Mouse (Mus musculus) monocyte, adult 2 months (primary cell): ENCODE data around the gene Gm44503.
A peak's percentile ranks its signal among the peaks of the same experiment; 100 is the strongest.

Source experiments
- DNase-seq, 2 experiments: peaks; one replicate each; pipeline ENCODE4 v3.0.0; 2022; ENCODE audit warnings: low spot score in 2 of 2, low read depth in 1 of 2

The Gm44503 gene

DNA sequence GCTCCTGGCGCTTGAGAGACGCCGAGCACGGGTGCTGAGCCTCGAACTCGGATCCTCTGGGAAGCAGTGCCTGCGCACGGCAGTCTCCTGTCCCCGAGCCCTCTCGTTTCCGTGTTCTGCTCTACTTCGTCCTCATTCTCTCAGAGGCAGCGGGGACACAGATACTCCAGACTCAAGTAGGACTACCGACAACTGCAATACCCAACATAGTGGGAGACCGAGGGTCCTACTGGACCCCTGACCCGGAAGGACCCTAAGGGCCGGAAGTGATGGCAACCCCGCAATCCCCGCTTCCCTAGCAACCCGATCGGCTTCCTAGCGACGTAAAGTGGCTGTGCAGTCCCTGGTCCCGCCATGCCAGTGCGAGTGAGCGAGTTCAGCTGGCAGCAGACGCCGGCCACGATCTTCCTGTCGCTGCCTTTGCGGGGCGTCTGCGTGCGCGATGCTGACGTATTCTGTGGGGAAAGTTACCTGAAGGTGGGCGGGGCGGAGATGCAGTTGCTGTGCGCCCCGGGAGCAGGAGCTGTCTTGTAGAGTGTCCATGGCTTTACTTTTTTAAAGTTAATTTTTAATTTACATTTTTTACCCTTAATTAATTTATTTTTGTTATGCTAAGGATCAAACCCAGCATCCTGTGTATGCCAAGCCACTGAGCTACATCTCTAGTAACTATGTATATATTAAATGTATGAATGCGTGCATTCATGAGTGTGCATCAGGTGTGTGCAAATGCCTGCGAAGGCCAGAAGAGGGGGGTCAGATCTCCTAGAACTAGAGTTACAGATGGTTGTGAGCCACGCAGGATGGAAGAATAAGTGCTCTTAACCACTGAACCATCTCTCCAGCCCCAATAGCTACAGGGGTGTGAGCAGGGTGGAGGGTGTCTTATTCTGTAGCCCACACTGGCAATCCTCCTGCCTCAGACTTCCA is at the start of gene Gm44503, which contains the start of gene Dyx1c1:
Gene Gm44503 (plus strand): TSS at position 332 of the 930 bp plus-strand sequence.
Gene Dyx1c1 (plus strand): TSS at position 265 of the 930 bp plus-strand sequence.
- DNase-seq = peak; percentile 46 to 75

DNA sequence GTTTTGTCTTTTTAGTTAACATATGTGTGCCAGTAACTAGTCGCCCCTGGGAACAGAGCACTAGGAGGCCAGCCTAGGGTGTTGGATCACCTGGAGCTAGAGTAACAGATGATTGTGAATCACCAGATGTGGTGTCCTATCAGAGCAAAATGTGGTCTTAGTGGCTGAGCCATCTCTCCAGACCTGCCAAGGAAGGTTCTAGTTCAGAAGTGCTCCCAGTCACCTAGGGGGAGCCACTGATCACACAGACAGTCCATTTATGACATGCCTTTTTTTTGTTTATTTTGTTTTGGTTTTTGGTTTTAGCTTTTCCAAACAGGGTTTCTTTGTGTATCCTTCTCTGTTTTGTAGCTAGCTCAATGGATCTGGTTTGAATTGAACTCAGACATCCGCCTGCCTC is 47.3 kb upstream of the Gm44503 start:
- no peak for DNase-seq

DNA sequence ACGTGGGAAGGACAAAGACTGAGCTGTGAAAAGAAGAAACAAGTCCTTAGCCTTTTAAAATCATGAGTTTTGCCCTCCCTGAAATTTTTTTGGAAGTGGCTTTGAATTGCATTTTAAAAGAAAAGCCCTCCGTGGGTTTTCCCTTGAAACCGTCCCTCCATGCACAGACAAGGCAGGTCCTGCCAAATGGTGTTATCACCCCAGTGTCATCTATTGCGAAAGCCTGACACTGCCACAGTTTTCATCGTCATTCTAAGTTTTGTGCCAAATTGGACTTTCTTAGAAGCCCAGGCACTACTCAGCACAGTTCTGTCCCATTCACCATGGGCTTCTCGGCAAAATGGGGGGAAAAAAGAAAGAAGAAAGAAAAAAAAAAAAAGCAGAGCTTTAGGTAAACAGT is 45.1 kb upstream of the Gm44503 start:
- no peak for DNase-seq

DNA sequence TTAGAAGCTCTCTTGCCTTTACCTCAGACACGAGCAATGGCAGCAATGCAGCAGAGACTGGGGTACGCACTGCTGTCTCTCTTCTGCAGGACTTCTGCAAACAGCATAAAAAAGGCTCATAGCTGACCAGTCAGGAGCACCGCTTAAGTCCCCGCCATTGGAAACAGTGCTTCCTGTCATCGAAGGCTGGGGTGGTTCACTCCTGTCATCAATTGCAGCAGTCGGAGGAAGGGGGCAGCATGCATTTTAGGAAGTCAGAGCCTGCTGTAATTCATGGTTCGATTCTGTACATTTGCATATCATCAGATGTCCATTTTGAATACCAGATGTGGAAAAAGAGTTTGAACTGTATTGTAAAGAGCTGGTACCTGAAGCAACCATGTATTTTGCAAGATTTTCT is 42.9 kb upstream of the Gm44503 start:
- no peak for DNase-seq

DNA sequence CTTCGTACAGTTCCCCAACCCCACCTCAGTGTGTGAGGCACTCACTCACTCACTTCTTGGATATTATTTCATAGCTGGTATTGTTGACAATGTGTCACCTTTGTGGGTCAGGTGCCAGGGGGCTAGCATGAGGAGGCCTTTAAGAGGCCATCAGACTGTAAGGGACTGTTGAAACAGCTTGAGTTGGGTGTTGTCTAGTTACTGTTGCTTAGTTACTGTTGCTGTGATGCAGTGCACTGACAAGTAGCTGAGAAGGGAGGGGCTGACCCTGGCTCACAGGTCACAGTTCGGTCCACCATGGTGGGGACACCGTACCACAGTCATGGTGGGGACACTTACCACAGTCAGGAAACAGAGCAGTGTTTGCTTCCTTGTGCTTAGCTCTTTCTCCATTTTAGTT is 35.6 kb upstream of the Gm44503 start:
- no peak for DNase-seq

DNA sequence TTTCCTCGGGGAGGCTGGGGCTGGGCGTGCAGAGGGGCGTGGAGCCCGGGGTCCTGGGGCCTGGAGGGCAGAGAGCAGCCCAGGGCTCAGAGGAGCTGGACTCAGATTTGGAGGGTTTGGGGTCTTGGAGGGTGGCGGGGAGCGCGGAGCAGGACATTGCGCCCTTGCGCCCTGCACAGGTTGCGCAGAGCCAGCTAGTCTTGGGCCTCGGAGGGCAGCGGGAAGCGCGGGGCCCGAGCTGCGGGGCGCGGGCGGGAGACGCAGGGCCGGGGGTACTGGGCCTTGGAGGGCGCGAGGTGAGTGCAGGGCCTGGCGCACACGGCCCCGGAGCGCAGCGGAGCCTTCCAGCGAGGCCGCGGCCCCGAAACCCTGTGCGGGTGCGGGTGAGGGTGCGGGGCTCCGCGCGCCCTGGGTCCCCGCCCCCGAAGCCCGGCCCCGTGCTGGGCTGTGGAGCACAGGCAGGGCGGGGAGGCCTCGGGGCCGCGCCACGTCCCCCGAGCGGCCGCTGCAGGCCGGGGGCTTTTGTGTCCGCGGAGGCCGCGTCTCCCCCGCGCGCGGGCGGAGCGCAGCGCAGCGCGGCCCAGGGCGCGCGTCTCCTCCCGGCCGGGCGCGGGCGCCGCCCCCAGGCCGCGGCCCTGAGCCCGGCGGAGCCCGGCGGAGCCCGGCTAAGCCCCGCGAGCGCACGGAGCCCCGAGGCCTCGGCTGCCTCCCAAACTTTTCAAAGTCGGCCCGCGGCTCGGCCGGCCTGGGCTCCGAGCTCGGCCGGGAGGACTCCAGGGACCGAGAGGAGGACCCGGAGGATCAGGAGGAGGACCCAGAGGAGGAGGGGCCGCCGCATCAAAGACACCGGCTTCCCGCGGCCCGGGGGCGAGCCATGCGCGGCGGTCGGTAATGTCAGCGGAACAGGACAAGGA is 33.4 kb upstream of the Gm44503 start, which contains the start of gene Pygo1:
Gene Pygo1 (plus strand): TSS at position 625 of the 914 bp plus-strand sequence.
- DNase-seq = no peak

DNA sequence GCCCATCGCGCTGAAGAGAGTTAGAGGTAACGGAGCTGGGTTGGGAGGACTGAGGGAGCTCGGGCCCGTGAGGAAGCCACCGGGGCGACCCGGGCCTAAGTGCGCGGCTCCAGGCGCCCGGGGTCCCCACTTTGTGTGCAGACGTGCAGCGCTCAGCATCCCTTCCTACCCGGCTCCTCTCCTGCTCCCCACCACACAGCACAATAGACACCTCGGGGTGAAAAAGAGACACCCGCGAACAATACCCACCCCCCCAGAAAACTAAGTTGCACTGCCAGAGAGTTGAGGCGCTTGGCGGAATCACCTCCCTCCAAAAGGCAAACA is 32.8 kb upstream of the Gm44503 start:
- no peak for DNase-seq

DNA sequence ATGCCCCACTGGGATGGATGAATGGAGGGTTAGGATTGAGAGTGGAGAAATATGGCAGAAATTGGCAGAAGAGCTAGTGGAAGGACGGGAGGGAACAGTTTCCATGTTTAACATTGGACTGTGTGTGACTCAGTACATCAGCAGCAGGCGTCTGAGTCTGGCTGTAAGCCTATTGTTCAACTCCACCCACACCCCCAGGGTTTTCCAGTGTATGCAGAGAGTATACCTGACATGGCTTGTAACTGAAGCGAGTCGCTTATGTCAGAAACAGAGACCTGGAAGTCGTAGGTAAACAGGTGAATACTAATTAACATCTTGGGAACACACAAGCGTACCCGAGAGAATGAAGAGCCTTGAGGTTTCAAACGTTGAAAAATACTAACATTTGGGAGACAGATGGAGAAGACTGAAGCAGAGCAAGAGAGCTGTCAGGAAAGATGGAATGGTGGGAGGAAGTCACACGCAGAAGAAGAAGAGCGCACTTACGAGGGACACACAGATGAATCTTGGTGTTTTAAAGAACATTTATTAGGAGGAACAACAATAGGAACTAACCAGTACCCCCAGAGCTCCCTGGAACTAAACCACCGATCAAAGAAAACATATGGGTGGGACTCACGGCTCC is 27.4 kb upstream of the Gm44503 start:
- no peak for DNase-seq

DNA sequence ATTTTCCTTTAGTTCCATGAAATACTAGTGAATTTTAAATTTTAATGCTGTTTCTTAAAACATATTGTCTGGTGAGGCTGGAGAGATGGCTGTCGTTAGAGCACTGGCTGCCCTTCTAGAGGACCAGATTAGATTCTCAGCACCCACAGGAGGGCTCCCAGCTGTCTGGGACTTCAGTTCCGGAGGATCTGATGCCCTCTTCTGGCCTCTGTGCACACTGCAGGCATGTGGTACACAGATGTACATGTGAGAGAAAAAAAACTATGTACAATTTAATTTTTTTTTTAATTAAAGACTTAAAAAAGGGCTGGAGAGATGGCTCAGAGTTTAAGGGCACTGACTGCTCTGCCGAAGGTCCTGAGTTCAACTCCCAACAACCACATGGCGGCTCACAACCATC is 23.3 kb upstream of the Gm44503 start:
- no peak for DNase-seq

DNA sequence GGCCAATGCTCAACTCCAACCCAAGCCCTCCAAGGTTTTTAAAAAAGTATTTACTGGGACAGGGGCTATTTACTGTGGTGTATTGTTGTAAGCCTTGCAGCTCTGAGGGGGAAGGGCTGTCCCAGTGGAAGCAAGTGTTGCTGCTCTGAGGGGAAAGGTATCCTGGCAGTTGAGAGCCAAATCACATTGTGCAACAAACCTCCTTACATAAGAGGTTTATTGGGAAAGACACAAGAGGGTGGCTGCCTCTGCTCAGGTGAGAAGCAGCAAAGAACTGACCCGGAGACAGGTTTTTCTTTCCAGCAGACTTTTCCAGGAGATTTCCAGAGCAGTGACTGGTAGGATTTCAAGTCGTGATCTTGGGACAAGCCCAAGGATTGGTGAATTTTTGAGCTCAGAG is 22.4 kb upstream of the Gm44503 start:
- no peak for DNase-seq

DNA sequence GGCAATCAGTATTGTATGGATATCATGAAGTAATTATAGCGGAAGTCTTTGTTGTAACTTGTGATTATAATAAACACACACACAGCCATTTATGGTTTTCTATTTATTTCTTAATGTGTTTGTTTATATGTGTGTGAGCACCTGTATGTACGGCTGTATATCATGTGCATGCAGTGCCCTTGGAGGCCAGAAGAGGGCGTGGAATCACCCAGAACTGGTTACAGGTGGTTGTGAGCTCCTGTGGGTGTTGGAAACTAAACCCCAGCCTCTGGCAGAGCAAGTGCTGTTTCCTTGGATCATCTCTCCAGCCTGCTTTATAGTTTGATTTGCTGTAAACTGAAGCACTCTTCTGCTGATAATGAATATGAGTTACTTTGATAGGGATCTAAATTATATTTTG is 15.2 kb upstream of the Gm44503 start:
- no peak for DNase-seq

DNA sequence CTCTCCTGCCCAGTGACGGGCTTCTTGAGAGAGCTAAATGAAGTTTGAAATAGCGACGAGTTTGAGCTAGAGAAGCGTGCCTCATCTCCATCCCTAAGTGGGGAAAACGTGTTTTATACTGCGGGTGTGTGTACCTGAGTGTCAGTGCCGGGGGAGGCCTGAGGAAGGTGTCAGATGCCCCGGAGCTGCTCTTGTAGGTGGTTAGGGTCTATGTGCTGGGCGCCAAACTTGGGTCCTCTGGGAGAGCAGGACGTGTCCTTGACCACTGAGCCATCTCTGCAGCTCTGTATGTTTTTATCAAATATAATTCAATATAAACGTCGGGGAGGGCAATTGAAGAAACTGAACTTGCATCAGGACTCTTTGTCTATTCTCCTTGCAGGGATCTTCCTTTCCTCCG is 14.4 kb upstream of the Gm44503 start:
- DNase-seq = no peak

DNA sequence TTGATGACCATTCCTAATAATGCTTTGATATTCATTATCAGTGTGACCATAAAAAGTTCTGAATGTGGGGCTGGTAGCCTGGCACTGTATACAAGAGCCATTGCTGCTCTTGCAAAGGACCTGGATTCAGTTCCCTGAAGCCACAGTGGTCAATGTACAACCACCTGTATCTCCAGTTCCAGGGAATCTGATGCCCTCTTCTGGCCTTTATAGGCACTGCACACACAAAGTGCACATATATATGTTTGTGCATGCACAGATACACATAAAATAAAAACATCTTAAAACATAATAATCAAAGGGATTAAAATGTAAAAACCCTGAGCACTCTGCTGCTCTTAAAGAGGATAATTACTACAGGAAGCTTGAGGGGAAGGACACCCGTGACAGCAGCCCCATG is 11.6 kb upstream of the Gm44503 start:
- DNase-seq = no peak

DNA sequence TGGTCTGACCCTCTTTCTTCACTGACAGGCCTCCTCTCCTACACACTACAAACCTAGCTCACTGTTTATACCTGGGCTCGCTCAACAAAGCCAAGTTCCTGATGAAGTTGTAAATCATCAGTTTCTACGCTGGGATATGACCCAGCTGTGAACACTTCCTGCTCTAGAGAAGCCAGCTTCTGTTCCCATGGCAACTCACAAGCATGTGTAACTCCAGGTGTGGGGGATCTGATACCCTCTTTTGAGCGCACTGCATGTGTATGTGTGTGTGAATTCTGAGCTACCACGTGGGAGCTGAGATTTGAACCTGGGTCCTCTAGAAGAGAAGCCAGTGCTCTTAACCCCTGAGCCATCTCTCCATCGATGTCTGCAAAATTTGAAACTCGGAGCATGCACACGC is 9.1 kb upstream of the Gm44503 start:
- no peak for DNase-seq

DNA sequence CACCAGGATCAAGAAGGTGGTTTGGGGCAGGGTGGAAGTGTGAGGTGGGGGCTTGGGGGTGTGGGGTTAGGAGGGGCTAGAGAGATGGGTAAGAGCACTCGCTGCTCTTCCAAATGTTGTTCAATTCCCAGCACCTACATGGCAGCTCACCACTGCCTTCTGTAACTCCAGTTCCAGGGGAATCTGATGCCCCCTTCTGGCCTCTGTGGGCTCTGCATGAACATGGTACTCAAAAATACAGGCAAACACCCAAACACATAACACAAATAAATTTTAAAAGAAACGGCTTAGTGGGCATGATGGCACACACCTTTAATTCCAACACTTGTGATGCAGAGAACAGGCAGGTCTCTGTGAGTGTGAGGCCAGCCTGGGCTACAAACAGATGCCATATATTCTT is 3.9 kb upstream of the Gm44503 start:
- no peak for DNase-seq

DNA sequence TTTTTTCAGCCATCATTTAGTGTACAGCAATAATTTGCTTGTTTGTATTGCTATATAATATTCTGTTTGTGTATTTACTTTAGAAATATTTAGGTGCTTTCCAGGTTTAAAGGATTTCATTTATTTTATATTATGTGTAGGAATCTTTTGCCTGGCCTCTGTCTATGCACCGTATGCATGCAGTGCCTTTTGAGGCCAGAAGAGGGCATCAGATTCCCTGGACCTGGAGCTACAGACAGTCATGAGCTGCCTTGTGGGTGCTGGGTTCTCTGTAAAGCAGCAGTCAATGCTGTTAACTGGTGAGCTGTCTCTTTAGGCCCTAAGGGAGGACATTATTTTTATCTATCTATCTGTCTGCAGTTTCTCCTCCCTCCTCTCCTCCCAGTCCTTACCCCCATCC is 3.1 kb upstream of the Gm44503 start:
- peak in 1 of 2 experiments; percentile 30 for DNase-seq

DNA sequence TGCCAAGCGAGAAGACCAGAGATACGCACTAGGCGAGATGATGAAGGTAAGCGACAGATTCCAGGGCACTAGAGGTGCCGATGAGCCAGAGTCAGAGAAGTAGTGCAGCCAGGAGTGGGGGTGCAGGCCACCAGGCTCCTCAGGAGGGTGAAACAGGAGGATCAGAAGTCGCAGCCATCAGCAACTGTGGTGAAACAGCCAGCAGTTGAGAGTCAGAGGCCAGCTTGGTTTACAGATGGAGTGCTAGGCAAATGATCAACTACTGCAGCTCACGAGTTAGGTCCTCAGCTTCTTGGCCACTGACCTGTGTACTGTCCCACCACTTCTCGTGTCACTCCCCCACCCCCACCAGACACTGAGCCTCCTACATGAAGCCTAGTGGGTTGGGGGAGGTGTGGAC is 2.7 kb downstream of the Gm44503 start:
- DNase-seq = no peak

DNA sequence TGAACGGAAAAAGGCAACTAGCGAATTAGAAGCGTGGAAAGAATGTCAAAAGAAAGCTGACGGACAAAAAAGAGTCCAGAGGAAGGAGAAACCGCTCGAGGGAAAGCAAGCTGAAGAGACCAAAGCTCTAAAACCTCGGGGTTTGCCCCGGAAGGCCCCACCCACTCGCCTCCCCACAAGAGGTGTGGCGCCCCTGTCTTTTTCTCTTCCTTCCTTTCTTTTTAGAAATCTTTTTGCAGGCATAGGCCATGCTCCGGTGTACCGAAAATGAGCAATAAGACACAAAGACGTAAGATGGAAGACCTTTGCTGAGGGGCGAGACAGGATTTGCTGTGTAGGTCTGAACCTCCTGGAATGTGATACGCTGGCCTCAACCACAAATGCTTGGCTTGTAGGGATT is 3.3 kb downstream of the Gm44503 start:
- no peak for DNase-seq

DNA sequence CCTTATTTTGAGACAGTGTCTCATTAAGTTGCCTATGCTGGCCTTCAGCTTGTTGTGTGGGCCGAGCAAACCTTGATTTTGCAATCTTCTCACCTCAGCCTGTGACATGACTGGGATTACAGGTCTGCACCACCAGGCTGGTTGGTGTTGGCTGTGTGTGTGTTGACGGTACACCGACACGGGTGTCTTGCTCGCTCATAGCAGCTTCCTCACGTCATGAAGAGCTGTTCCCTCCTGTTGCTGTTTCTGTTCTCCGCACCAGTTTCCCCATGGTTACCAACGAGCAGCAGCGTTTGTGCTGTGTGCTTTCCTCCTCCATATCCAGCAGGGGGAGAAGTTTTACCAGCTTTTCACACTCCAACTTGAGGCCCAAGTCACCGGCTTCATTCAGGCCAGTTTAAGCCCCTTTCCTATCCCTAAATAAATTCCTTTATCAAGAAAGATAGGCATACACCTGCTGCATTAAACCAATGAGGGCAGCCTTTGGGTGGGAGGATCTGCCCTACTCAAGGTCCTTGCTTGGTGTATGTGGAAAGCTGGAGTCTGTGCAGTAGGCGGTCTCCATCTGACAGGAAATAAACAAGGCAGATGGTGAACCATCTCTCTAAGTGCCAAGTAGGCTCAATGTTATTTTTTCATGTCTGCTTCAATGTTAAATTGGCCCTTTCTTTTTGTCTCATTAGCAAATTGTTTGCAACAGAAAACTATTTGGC is 9.9 kb downstream of the Gm44503 start:
- DNase-seq = peak; percentile 50 to 61

DNA sequence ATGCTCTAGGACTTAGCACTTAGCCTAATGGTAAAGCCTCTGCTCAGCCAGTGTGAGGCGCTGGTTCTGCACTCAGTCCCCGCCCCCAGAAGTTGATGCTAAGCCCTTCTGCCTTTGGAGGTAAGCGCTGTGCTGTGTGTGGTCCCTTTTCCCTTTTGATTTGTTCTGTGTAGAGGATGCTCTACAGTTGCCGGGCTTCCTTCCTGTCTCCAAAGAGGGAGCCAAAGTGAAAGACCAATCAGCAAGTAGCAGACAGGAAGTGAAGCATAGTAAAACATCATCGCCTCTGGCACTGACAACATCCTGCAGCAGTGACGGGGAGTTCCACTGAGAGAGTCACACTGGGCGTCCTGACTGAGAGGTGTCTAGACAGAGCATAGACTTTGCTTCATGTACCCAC is 11.2 kb downstream of the Gm44503 start:
- DNase-seq = no peak

DNA sequence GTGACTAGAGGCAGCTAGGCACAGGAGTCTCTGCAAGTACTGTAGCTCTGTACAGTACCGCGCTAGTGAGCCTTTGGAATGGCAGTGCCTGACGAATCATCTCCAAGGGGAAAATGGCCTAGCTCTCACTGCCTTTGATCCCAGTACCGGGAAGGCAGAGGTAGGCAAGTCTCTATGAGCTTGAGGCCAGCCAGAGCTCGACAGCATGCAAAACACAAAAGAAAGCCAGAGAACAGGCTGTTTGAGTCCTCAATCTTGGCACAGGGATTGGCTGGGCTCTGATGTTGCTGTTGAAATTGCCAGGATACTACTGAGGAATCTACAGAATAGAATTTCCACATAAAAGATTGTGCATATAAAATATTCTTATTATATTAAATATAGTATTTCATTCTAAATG is 13.8 kb downstream of the Gm44503 start:
- no peak for DNase-seq
